Mouse (Mus musculus): ENCODE data around the gene Sppl2a. TPM values are rescaled to one million over a fixed set of nuclear protein-coding genes. Genes with fewer than 3 reads are reported as not detected.
"Not testable (repeated sequence)": the region's sequence is repeated elsewhere in the genome, so short reads cannot be mapped to it uniquely, and the experiment has no call there.

Gene Sppl2a
- polyA plus RNA-seq (2015; fragmentation: Nextera tagmentation; extraction: Ambion mirVana): 37.0 and 40.6 TPM in 2 replicates

- H3K4me3 ChIP-seq (replicated peaks): peak within 1 kb of the TSS; percentile 68
- peaks cover 4% of the 10 kb centered on the region for H3K4me1 ChIP-seq
- H3K4me2 ChIP-seq: peak within 1 kb of the TSS; percentile 70
- H3K27me3 ChIP-seq: no peaks in the 10 kb centered on the region
- 0% methylated on average over 35 of the region's 35 CpGs for WGBS
- H3K36me3 ChIP-seq: no peaks in the 10 kb centered on the region
- peak; percentile 100 for ATAC-seq (replicated peaks; ENCODE audit: low FRiP score)
- H3K9ac ChIP-seq: peak within 1 kb of the TSS; percentile 76
- no peaks in the 10 kb centered on the region for H3K9me3 ChIP-seq (replicated peaks)
- H3K27ac ChIP-seq: peak within 1 kb of the TSS; percentile 99
These were observed at the start of gene Sppl2a for GRCm38 (mm10) chr2:126932897-126933641. Sppl2a (minus strand) TSS chr2:126933235.

GRCm38 (mm10) chr2:126977428-126977827, 44.4 kb upstream of the Sppl2a start:
- Histone ChIP-seq H3K36me3 (no peaks in the 10 kb centered on the region), H3K9ac (no peak overlapping the region), H3K9me3 (replicated peaks) (no peaks in the 10 kb centered on the region), H3K27me3 (no peaks in the 10 kb centered on the region), H3K4me3 (replicated peaks) (no peak overlapping the region), H3K27ac (no peak overlapping the region), H3K4me1 (no peaks in the 10 kb centered on the region), H3K4me2 (no peak overlapping the region)
- no peak for ATAC-seq (replicated peaks; ENCODE audit: low FRiP score)
- WGBS: 73% methylated on average over 6 of the region's 6 CpGs

- no peak for ATAC-seq (replicated peaks; ENCODE audit: low FRiP score)
- no peak overlapping the region for H3K4me3 ChIP-seq (replicated peaks)
- 60% methylated on average over 2 of the region's 2 CpGs for WGBS
These were observed 28.7 kb upstream of the Sppl2a start for GRCm38 (mm10) chr2:126961696-126962095.

GRCm38 (mm10) chr2:126955671-126956070, 22.6 kb upstream of the Sppl2a start:
- H3K9ac ChIP-seq: no peak overlapping the region
- no peaks in the 10 kb centered on the region for H3K36me3 ChIP-seq
- H3K27ac ChIP-seq: no peak overlapping the region
- H3K9me3 ChIP-seq (replicated peaks): no peaks in the 10 kb centered on the region
- ATAC-seq (replicated peaks; ENCODE audit: low FRiP score): no peak
- H3K27me3 ChIP-seq: no peaks in the 10 kb centered on the region
- H3K4me1 ChIP-seq: no peaks in the 10 kb centered on the region
- H3K4me2 ChIP-seq: no peak overlapping the region
- H3K4me3 ChIP-seq (replicated peaks): no peak overlapping the region
- WGBS: 34% methylated on average over 7 of the region's 7 CpGs

More at GRCm38 (mm10) chr2:126961696-126962095, 28.7 kb upstream of the Sppl2a start:
- no peak overlapping the region for H3K9ac ChIP-seq
- H3K27me3 ChIP-seq: no peaks in the 10 kb centered on the region
- no peak overlapping the region for H3K27ac ChIP-seq
- no peak overlapping the region for H3K4me2 ChIP-seq
- H3K36me3 ChIP-seq: no peaks in the 10 kb centered on the region
- no peaks in the 10 kb centered on the region for H3K4me1 ChIP-seq
- H3K9me3 ChIP-seq (replicated peaks): no peaks in the 10 kb centered on the region

GRCm38 (mm10) chr2:126951085-126951484, 18.1 kb upstream of the Sppl2a start:
- Histone ChIP-seq H3K27me3 (no peaks in the 10 kb centered on the region), H3K36me3 (no peaks in the 10 kb centered on the region), H3K9ac (no peak overlapping the region), H3K4me1 (0 out of 2 replicates have a peak, but pooled peaks cover 3% of the 10 kb centered on the region), H3K4me2 (no peak overlapping the region), H3K4me3 (replicated peaks) (no peak overlapping the region), H3K9me3 (replicated peaks) (no peaks in the 10 kb centered on the region), H3K27ac (no peak overlapping the region)
- no peak for ATAC-seq (replicated peaks; ENCODE audit: low FRiP score)
- 48% methylated on average over 7 of the region's 7 CpGs for WGBS

GRCm38 (mm10) chr2:126950453-126950852, 17.4 kb upstream of the Sppl2a start:
- Histone ChIP-seq H3K9me3 (replicated peaks) (no peaks in the 10 kb centered on the region), H3K4me1 (0 out of 2 replicates have a peak, but pooled peaks cover 3% of the 10 kb centered on the region), H3K4me3 (replicated peaks) (no peak overlapping the region), H3K27me3 (no peaks in the 10 kb centered on the region), H3K4me2 (no peak overlapping the region), H3K27ac (no peak overlapping the region), H3K36me3 (no peaks in the 10 kb centered on the region), H3K9ac (no peak overlapping the region)
- ATAC-seq (replicated peaks; ENCODE audit: low FRiP score): no peak
- 75% methylated on average over 5 of the region's 5 CpGs for WGBS

- H3K36me3 ChIP-seq: no peaks in the 10 kb centered on the region
- H3K4me2 ChIP-seq: no peak overlapping the region
- no peak overlapping the region for H3K4me3 ChIP-seq (replicated peaks)
- H3K27me3 ChIP-seq: no peaks in the 10 kb centered on the region
- H3K4me1 ChIP-seq: 0 out of 2 replicates have a peak, but pooled peaks cover 3% of the 10 kb centered on the region
- H3K9me3 ChIP-seq (replicated peaks): no peaks in the 10 kb centered on the region
- no peak overlapping the region for H3K9ac ChIP-seq
- ATAC-seq (replicated peaks; ENCODE audit: low FRiP score): no peak
- H3K27ac ChIP-seq: no peak overlapping the region
- 41% methylated on average over 3 of the region's 3 CpGs for WGBS
These were observed 16.8 kb upstream of the Sppl2a start for GRCm38 (mm10) chr2:126949856-126950255.

- not testable (repeated sequence) for H3K4me2 ChIP-seq; H3K4me3 ChIP-seq (replicated peaks); H3K36me3 ChIP-seq; H3K9ac ChIP-seq; H3K27me3 ChIP-seq; H3K27ac ChIP-seq; H3K4me1 ChIP-seq; H3K9me3 ChIP-seq (replicated peaks); ATAC-seq (replicated peaks; ENCODE audit: low FRiP score)
- 79% methylated on average over 6 of the region's 6 CpGs for WGBS
These were observed 16.3 kb upstream of the Sppl2a start for GRCm38 (mm10) chr2:126949297-126949696.

GRCm38 (mm10) chr2:126948231-126948630, 15.2 kb upstream of the Sppl2a start:
- H3K9ac ChIP-seq: no peak overlapping the region
- H3K36me3 ChIP-seq: no peaks in the 10 kb centered on the region
- H3K27me3 ChIP-seq: no peaks in the 10 kb centered on the region
- 76% methylated on average over 3 of the region's 3 CpGs for WGBS
- H3K27ac ChIP-seq: no peak overlapping the region
- no peaks in the 10 kb centered on the region for H3K9me3 ChIP-seq (replicated peaks)
- no peak overlapping the region for H3K4me2 ChIP-seq
- ATAC-seq (replicated peaks; ENCODE audit: low FRiP score): no peak
- no peak overlapping the region for H3K4me3 ChIP-seq (replicated peaks)
- 0 out of 2 replicates have a peak, but pooled peaks cover 3% of the 10 kb centered on the region for H3K4me1 ChIP-seq

- Histone ChIP-seq H3K9me3 (replicated peaks) (no peaks in the 10 kb centered on the region), H3K9ac (no peak overlapping the region), H3K36me3 (no peaks in the 10 kb centered on the region), H3K27ac (no peak overlapping the region), H3K27me3 (no peaks in the 10 kb centered on the region), H3K4me2 (no peak overlapping the region), H3K4me1 (0 out of 2 replicates have a peak, but pooled peaks cover 3% of the 10 kb centered on the region), H3K4me3 (replicated peaks) (no peak overlapping the region)
- no peak for ATAC-seq (replicated peaks; ENCODE audit: low FRiP score)
These were observed 14.6 kb upstream of the Sppl2a start for GRCm38 (mm10) chr2:126947646-126948045.

GRCm38 (mm10) chr2:126943211-126943610, 10.2 kb upstream of the Sppl2a start:
- 0 out of 2 replicates have a peak, but pooled peaks cover 3% of the 10 kb centered on the region for H3K9me3 ChIP-seq (replicated peaks)
- no peak overlapping the region for H3K9ac ChIP-seq
- H3K27ac ChIP-seq: no peak overlapping the region
- no peaks in the 10 kb centered on the region for H3K27me3 ChIP-seq
- WGBS: 52% methylated on average over 2 of the region's 2 CpGs
- no peak overlapping the region for H3K4me2 ChIP-seq
- no peaks in the 10 kb centered on the region for H3K4me1 ChIP-seq
- ATAC-seq (replicated peaks; ENCODE audit: low FRiP score): no peak
- no peaks in the 10 kb centered on the region for H3K36me3 ChIP-seq
- no peak overlapping the region for H3K4me3 ChIP-seq (replicated peaks)

- ATAC-seq (replicated peaks; ENCODE audit: low FRiP score): no peak
- no peak overlapping the region for H3K27ac ChIP-seq
These were observed 7.4 kb upstream of the Sppl2a start for GRCm38 (mm10) chr2:126940314-126940866.

More at GRCm38 (mm10) chr2:126940314-126940866, 7.4 kb upstream of the Sppl2a start:
- H3K36me3 ChIP-seq: no peaks in the 10 kb centered on the region
- 0 out of 2 replicates have a peak, but pooled peaks cover 3% of the 10 kb centered on the region for H3K9me3 ChIP-seq (replicated peaks)
- no peak overlapping the region for H3K4me2 ChIP-seq
- no peaks in the 10 kb centered on the region for H3K27me3 ChIP-seq
- H3K4me3 ChIP-seq (replicated peaks): no peak overlapping the region
- no peak overlapping the region for H3K9ac ChIP-seq
- H3K4me1 ChIP-seq: no peaks in the 10 kb centered on the region
- WGBS: 82% methylated on average over 3 of the region's 3 CpGs

Measured in kidney, embryonic 15.5 days (tissue).